Mouse (Mus musculus) intestine, embryonic 15.5 days (tissue): ENCODE measurements at regions not wholly inside any gene's neighbourhood (a gene's known extent, or its start where the extent isn't known, plus 50 kb on each side); places are given as distances from the start of the nearest gene placed in this dataset.

Experiments
- ATAC-seq: fragments of 200-750 bp; cut with Nextera tagmentation; 2 replicates; pipeline ENCODE4 v1.8.0; 2017; ENCODE audit warnings: moderate TSS enrichment, moderate library complexity
- H3K27ac ChIP-seq: fragments of 300-500 bp; sonication (generic); 2 replicates; pipeline ENCODE4 v1.5.1; 2015; ENCODE audit warnings: mild to moderate bottlenecking, inconsistent platforms
- H3K27me3 ChIP-seq: fragments of 300-500 bp; sonication (generic); replicated peaks from 2 replicates; pipeline ENCODE4 v1.6.1; 2015; ENCODE audit warnings: inconsistent platforms
- H3K36me3 ChIP-seq: fragments of 300-500 bp; sonication (generic); 2 replicates; pipeline ENCODE4 v1.6.1; 2015; ENCODE audit warnings: inconsistent platforms
- H3K4me1 ChIP-seq: fragments of 300-500 bp; sonication (generic); replicated peaks from 2 replicates; pipeline ENCODE4 v1.6.1; 2015; ENCODE audit warnings: inconsistent platforms
- H3K4me2 ChIP-seq: fragments of 300-500 bp; sonication (generic); replicated peaks from 2 replicates; pipeline ENCODE4 v1.6.1; 2015; ENCODE audit warnings: mild to moderate bottlenecking, inconsistent platforms
- H3K4me3 ChIP-seq: fragments of 300-500 bp; sonication (generic); replicated peaks from 2 replicates; pipeline ENCODE4 v1.5.1; 2015; ENCODE audit warnings: inconsistent platforms
- H3K9ac ChIP-seq: fragments of 300-500 bp; sonication (generic); 2 replicates; pipeline ENCODE4 v1.6.1; 2015; ENCODE audit warnings: inconsistent platforms
- H3K9me3 ChIP-seq: fragments of 300-500 bp; sonication (generic); 2 replicates; pipeline ENCODE4 v1.6.1; 2016; ENCODE audit warnings: inconsistent platforms
- WGBS: fragments of 180-500 bp; shearing (Covaris S2); methylation state at CpG from one replicate; pipeline ENCODE4 v1.1.7; 2015; 5-methylcytosine and 5-hydroxymethylcytosine counted together

GRCm38 (mm10) chr7:37120776-37121175 is 422.9 kb downstream of the Tshz3 start:
- no peak overlapping the region for H3K4me2 ChIP-seq
- H3K27me3 ChIP-seq, result no peaks in the 10 kb centered on the region
- WGBS, result 84% methylated on average over 4 of the region's 4 CpGs
- H3K4me3 ChIP-seq, result no peak overlapping the region
- no peaks in the 10 kb centered on the region for H3K4me1 ChIP-seq
- ATAC-seq, result no peak
- no peaks in the 10 kb centered on the region for H3K36me3 ChIP-seq
- no peak overlapping the region for H3K9ac ChIP-seq
- H3K9me3 ChIP-seq, result no peaks in the 10 kb centered on the region
- H3K27ac ChIP-seq, result no peak overlapping the region

DNA sequence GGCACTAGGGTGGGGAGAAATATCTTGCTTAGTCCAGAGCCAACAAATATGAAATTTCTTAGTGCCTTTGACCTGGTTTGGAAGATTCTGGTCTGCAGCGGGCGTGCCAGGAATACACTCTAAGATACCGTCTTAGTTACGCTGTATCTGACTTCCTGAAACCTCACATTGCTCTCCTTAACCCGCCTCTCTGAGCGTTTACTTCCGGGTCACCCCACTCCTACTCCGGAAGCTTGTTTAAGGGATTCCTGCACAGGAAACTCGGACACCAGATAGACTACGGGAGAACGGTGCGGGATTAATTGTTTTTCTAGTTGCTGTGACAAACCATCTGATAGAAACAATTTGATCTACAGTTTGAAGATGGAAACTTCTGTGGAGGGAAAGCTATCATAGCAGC is 442.3 kb downstream of the Tshz3 start:
- no peaks in the 10 kb centered on the region for H3K36me3 ChIP-seq
- WGBS, result 83% methylated on average over 12 of the region's 12 CpGs
- no peak for ATAC-seq
- H3K4me3 ChIP-seq, result no peak overlapping the region
- H3K27ac ChIP-seq, result no peak overlapping the region
- no peaks in the 10 kb centered on the region for H3K27me3 ChIP-seq
- H3K4me2 ChIP-seq, result no peak overlapping the region
- H3K4me1 ChIP-seq, result 0 out of 2 replicates have a peak, but pooled peaks cover 2% of the 10 kb centered on the region
- no peak overlapping the region for H3K9ac ChIP-seq
- H3K9me3 ChIP-seq, result no peaks in the 10 kb centered on the region

- 68% methylated on average over 5 of the region's 5 CpGs for WGBS
- no peaks in the 10 kb centered on the region for H3K9me3 ChIP-seq
- no peaks in the 10 kb centered on the region for H3K36me3 ChIP-seq
- no peak for ATAC-seq
- no peak overlapping the region for H3K4me3 ChIP-seq
- peaks cover 9% of the 10 kb centered on the region; the same call in 1 of the 2 replicates for H3K4me1 ChIP-seq
- H3K27ac ChIP-seq, result no peak overlapping the region
- no peak overlapping the region for H3K9ac ChIP-seq
- no peak overlapping the region for H3K4me2 ChIP-seq
- no peaks in the 10 kb centered on the region for H3K27me3 ChIP-seq
Measured at GRCm38 (mm10) chr7:37142780-37143179, 444.9 kb downstream of the Tshz3 start.

DNA sequence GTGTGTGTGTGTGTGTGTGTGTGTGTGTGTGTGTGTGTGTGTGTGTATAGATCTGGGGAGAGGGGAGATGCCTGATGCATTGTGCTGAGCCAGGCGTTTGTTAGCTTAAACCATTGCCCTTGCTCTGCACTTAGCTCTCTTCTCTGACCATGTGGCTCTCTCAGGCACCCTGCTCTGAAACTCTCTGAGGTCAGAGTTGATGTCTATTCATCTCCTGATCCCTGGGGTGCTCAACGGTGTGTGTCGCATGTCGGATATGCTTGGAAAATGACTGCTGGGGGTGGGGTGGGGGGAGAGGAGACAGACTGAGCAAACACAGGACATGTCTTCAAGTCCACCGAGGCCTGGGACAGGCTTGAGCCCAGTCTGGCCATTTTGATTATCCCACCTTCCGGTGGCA is 446.4 kb downstream of the Tshz3 start:
- H3K9me3 ChIP-seq, result no peaks in the 10 kb centered on the region
- H3K36me3 ChIP-seq, result no peaks in the 10 kb centered on the region
- no peak overlapping the region for H3K9ac ChIP-seq
- peaks cover 9% of the 10 kb centered on the region; the same call in 1 of the 2 replicates for H3K4me1 ChIP-seq
- no peak overlapping the region for H3K27ac ChIP-seq
- H3K4me2 ChIP-seq, result no peak overlapping the region
- H3K4me3 ChIP-seq, result no peak overlapping the region
- H3K27me3 ChIP-seq, result no peaks in the 10 kb centered on the region
- WGBS, result 33% methylated on average over 6 of the region's 6 CpGs
- no peak for ATAC-seq

DNA sequence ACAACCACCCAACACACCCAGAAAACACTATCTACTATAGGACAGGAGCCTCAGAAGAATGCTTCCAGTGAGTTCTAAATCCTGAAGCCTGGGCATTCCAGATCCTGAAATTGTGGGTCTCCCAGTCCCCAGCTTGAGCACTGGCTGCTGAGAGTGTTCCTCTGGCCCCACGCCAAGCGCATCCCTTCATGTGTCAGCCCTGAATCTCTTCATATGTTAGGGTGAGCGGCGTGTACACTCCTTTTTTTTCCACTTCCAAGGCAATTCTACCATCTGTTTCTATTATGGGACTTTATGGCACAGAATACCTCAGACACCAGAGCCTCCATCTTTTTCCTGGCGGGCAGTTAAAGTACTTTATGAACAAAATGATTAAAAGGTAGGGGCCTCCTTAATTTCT is 451.8 kb downstream of the Tshz3 start:
- WGBS, result 60% methylated on average over 5 of the region's 5 CpGs
- peaks cover 7% of the 10 kb centered on the region; the same call in 1 of the 2 replicates for H3K4me1 ChIP-seq
- H3K27me3 ChIP-seq, result no peaks in the 10 kb centered on the region
- no peak for ATAC-seq
- H3K27ac ChIP-seq, result no peak overlapping the region
- H3K4me3 ChIP-seq, result no peak overlapping the region
- H3K9me3 ChIP-seq, result no peaks in the 10 kb centered on the region
- H3K36me3 ChIP-seq, result no peaks in the 10 kb centered on the region
- no peak overlapping the region for H3K9ac ChIP-seq
- H3K4me2 ChIP-seq, result no peak overlapping the region

GRCm38 (mm10) chr7:37159801-37160200 is 461.9 kb downstream of the Tshz3 start:
- H3K4me3 ChIP-seq, result no peak overlapping the region
- no peaks in the 10 kb centered on the region for H3K9me3 ChIP-seq
- no peak overlapping the region for H3K9ac ChIP-seq
- no peaks in the 10 kb centered on the region for H3K36me3 ChIP-seq
- 24% methylated on average over 8 of the region's 8 CpGs for WGBS
- H3K4me2 ChIP-seq, result no peak overlapping the region
- no peak for ATAC-seq
- no peaks in the 10 kb centered on the region for H3K4me1 ChIP-seq
- H3K27ac ChIP-seq, result no peak overlapping the region
- H3K27me3 ChIP-seq, result no peaks in the 10 kb centered on the region

GRCm38 (mm10) chr7:37168883-37169282 is 471.0 kb downstream of the Tshz3 start:
- Histone ChIP-seq H3K4me3 (no peak overlapping the region), H3K4me1 (no peaks in the 10 kb centered on the region), H3K4me2 (no peak overlapping the region), H3K9ac (no peak overlapping the region), H3K27ac (no peak overlapping the region), H3K27me3 (no peaks in the 10 kb centered on the region), H3K9me3 (no peaks in the 10 kb centered on the region), H3K36me3 (no peaks in the 10 kb centered on the region)
- ATAC-seq, result no peak
- 75% methylated on average over 10 of the region's 10 CpGs for WGBS

GRCm38 (mm10) chr7:37175746-37176145 is 477.8 kb downstream of the Tshz3 start:
- Histone ChIP-seq H3K36me3 (no peaks in the 10 kb centered on the region), H3K9me3 (no peaks in the 10 kb centered on the region), H3K4me1 (0 out of 2 replicates have a peak, but pooled peaks cover 7% of the 10 kb centered on the region), H3K4me2 (no peak overlapping the region), H3K9ac (no peak overlapping the region), H3K4me3 (no peak overlapping the region), H3K27me3 (no peaks in the 10 kb centered on the region), H3K27ac (no peak overlapping the region)
- 95% methylated on average over 3 of the region's 3 CpGs for WGBS
- ATAC-seq, result no peak

- H3K27ac ChIP-seq, result no peak overlapping the region
Measured at GRCm38 (mm10) chr7:37178256-37178655, 480.3 kb downstream of the Tshz3 start.

DNA sequence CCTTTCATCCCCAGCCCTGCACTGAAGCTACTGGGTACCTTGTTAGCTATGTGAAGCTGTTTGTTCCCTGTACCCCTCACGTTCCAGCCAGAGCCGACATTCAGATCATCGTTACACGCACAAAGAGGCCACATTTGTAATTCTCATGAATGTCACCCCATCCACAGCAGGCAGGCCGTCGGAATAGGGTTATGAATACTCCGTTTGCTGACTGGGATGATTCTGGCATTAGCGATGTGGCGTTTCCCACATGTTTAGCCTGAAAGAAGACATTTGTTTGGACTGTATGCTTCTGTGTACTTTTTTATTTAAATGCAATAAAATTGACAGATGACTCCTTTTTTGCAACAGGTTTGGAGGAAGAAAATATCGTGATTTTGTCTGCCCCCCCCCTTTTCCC is 482.0 kb downstream of the Tshz3 start:
- Histone ChIP-seq H3K4me2 (no peak overlapping the region), H3K4me1 (0 out of 2 replicates have a peak, but pooled peaks cover 7% of the 10 kb centered on the region), H3K9ac (no peak overlapping the region), H3K36me3 (no peaks in the 10 kb centered on the region), H3K9me3 (no peaks in the 10 kb centered on the region), H3K27ac (no peak overlapping the region), H3K4me3 (no peak overlapping the region), H3K27me3 (no peaks in the 10 kb centered on the region)
- no peak for ATAC-seq
- 40% methylated on average over 10 of the region's 10 CpGs for WGBS

More at GRCm38 (mm10) chr7:37178256-37178655, 480.3 kb downstream of the Tshz3 start:
- Histone ChIP-seq H3K4me1 (0 out of 2 replicates have a peak, but pooled peaks cover 7% of the 10 kb centered on the region), H3K4me3 (no peak overlapping the region), H3K27me3 (no peaks in the 10 kb centered on the region), H3K9me3 (no peaks in the 10 kb centered on the region), H3K4me2 (no peak overlapping the region), H3K36me3 (no peaks in the 10 kb centered on the region), H3K9ac (no peak overlapping the region)
- ATAC-seq, result no peak
- 70% methylated on average over 4 of the region's 4 CpGs for WGBS

DNA sequence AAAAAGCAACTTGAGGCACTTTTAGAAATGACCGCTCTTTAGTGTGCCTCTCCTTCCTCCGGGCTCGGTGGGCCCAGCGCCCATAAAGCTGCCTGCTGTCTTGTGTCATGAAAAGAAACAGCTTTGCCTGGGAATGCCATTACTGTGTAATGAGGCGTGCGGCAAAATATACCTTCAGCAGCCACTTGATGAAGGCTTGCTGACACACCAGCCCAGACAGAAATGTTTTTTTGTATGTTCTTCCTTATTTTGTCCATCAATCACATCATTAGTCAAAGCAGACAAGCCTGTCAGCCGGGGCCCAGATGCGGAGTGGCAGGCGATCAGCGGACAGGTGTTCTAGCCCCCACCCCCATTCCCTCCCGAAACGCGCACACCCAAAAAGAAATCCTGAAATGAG is 482.5 kb downstream of the Tshz3 start:
- WGBS, result 60% methylated on average over 13 of the region's 13 CpGs

DNA sequence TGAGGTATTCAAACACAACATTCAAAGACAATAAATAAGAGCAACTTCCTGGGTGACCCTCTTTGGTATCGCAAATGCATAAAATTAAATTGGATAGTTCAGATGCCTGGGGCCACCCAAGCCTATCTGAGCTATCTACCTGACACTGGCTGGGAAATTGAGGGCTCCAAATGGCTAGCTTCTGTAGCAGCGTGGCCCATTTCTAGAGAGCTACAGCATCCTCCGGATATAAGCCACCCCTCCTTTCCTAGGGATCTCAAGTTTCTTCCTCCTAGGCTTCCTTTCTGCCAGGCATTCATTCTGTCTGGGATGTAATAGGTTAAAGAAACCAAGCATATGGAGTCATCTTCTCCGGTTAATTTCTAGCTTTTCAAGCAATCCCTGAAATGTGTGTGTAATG is 483.2 kb downstream of the Tshz3 start:
- no peak for ATAC-seq
- WGBS, result 44% methylated on average over 4 of the region's 4 CpGs
- H3K36me3 ChIP-seq, result no peaks in the 10 kb centered on the region
- no peaks in the 10 kb centered on the region for H3K9me3 ChIP-seq
- no peak overlapping the region for H3K4me3 ChIP-seq
- no peak overlapping the region for H3K27ac ChIP-seq
- H3K4me2 ChIP-seq, result no peak overlapping the region
- no peaks in the 10 kb centered on the region for H3K27me3 ChIP-seq
- H3K9ac ChIP-seq, result no peak overlapping the region
- H3K4me1 ChIP-seq, result 0 out of 2 replicates have a peak, but pooled peaks cover 7% of the 10 kb centered on the region

More for the DNA sequence above, 482.5 kb downstream of the Tshz3 start:
- Histone ChIP-seq H3K4me1 (0 out of 2 replicates have a peak, but pooled peaks cover 7% of the 10 kb centered on the region), H3K4me3 (no peak overlapping the region), H3K9ac (no peak overlapping the region), H3K9me3 (no peaks in the 10 kb centered on the region), H3K27ac (no peak overlapping the region), H3K27me3 (no peaks in the 10 kb centered on the region), H3K4me2 (no peak overlapping the region), H3K36me3 (no peaks in the 10 kb centered on the region)
- no peak for ATAC-seq

- Histone ChIP-seq H3K4me1 (no peaks in the 10 kb centered on the region), H3K4me2 (no peak overlapping the region), H3K9ac (no peak overlapping the region), H3K27me3 (no peaks in the 10 kb centered on the region), H3K9me3 (no peaks in the 10 kb centered on the region), H3K4me3 (no peak overlapping the region), H3K36me3 (no peaks in the 10 kb centered on the region), H3K27ac (no peak overlapping the region)
- ATAC-seq, result no peak
- 31% methylated on average over 2 of the region's 2 CpGs for WGBS
Measured at GRCm38 (mm10) chr7:37192536-37192935, 494.6 kb downstream of the Tshz3 start.
